Mouse (Mus musculus): Measurements from ENCODE around the gene Nploc4. TPM values are rescaled to one million over a fixed set of nuclear protein-coding genes. Genes with fewer than 3 reads are reported as not detected.

Gene Nploc4
- polyA plus RNA-seq, 1 experiment from 2014 or later = 49.3 TPM

DNA sequence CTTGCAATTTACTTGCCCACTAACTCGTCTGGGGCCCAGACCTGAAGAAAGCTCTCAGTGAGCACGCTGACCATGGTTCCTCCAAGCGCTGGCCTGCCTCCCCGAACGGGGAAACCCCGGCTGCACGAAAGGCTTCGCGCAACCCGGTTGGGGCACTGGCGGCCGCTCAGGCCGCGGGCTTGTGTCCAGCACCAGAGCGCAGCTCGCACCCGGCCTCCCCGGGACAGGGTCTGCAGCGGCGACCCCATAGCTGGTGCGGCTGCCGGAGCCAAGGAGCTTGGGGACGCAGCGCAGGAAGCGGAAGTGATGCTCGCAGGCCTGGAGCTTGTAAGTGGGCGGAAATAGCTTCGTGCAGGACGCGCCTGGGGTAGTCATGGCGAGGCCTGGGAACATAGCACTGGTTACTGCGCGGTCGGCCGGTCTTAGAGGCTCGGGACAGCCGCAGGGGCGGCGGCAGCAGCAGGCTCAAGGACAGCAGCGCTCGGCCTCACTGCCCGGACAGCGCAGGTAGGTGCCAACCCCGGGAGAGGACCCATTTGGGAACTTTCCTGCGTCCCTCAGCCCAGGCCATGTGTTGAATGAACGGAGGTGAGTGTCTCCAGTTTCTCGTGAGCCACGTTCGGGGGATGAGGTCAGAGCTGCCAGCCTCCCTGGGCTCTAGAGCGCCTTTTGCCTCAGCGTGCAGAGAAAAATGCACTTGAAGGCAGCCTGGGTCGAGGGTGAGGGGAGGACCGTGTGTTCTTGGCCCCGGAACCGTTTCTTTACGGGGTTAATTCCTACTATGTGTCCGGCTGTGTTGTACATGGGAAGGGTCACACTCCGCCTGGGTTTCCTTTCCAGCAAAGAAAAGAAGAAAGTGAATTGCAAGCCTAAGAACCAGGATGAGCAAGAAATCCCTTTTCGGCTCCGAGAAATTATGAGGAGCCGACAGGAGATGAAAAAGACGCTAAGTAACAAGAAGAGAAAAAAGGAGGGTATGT, 20.6 kb upstream of the Nploc4 start, which contains the start of the genes Oxld1 and Ccdc137:
Gene Oxld1, minus strand, starts transcription at position 297 of the 980 bp plus-strand sequence.
Gene Ccdc137, plus strand, starts transcription at position 344 of the 980 bp plus-strand sequence.
- Histone ChIP-seq H3K27me3 (ENCODE audit: insufficient read depth, poor library complexity, severe bottlenecking) (no peaks in the 10 kb centered on the region), H3K36me3 (peaks cover 48% of the 10 kb centered on the region), H3K4me1 (replicated peaks) (peaks cover 29% of the 10 kb centered on the region), H3K4me3 (peak within 1 kb of the TSS; percentile 88), H3K27ac (peak within 1 kb of the TSS; percentile 96), H3K9me3 (no peaks in the 10 kb centered on the region)
- 5% methylated on average over 62 of the region's 62 CpGs for WGBS
- DNase-seq (ENCODE audit: low spot score) = peak; percentile 89

DNA sequence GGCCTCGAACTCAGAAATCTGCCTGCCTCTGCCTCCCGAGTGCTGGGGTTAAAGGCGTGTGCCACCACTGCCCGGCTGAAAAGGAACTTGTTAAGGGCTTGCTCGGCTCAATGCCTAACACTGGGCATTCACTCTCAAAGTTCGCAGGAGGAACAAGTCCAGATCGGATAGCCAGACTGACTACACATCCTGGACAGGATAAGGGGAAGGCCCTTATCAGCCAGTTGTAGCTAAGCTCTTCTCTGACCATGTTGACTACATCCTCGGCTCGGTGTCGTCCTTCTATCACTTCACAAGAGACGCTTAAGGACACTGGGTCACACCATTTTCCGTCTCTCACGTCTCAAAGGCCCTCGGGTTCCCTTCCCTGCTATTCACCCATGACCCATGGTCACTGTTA, 19.9 kb upstream of the Nploc4 start:
- Histone ChIP-seq H3K27ac (peak overlapping the region; percentile 96), H3K27me3 (ENCODE audit: insufficient read depth, poor library complexity, severe bottlenecking) (no peaks in the 10 kb centered on the region), H3K36me3 (peaks cover 41% of the 10 kb centered on the region), H3K9me3 (no peaks in the 10 kb centered on the region), H3K4me1 (replicated peaks) (peaks cover 29% of the 10 kb centered on the region), H3K4me3 (peak overlapping the region; percentile 88)
- no peak for DNase-seq (ENCODE audit: low spot score)
- 40% methylated on average over 14 of the region's 14 CpGs for WGBS

DNA sequence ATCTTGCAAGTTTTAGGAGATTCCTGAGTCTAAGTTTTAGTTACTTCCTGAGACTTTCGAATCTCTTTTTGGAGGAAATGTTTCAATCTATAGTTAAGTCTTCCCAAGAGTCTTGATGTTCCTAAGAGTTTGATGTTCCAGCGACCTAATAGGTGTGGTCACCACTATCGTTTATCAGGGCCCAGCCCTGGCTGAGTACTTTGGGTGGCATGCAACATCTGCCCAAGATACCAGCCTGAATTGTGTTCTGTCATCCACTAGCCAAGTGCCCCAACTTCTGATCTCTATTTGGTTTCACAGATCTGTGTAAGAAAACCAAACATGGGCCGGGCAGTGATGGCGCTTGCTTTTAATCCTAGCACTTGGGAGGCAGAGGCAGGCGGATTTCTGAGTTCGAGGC, 17.9 kb upstream of the Nploc4 start:
- Histone ChIP-seq H3K36me3 (peaks cover 23% of the 10 kb centered on the region), H3K27ac (no peak overlapping the region), H3K9me3 (no peaks in the 10 kb centered on the region), H3K4me1 (replicated peaks) (peaks cover 29% of the 10 kb centered on the region), H3K27me3 (ENCODE audit: insufficient read depth, poor library complexity, severe bottlenecking) (no peaks in the 10 kb centered on the region), H3K4me3 (no peak overlapping the region)
- 94% methylated on average over 7 of the region's 7 CpGs for WGBS
- no peak for DNase-seq (ENCODE audit: low spot score)

- Histone ChIP-seq H3K9me3 (no peaks in the 10 kb centered on the region), H3K27me3 (ENCODE audit: insufficient read depth, poor library complexity, severe bottlenecking) (no peaks in the 10 kb centered on the region), H3K36me3 (peaks cover 19% of the 10 kb centered on the region), H3K4me3 (no peak overlapping the region), H3K27ac (no peak overlapping the region), H3K4me1 (replicated peaks) (peaks cover 29% of the 10 kb centered on the region)
- WGBS = 90% methylated on average over 4 of the region's 4 CpGs
- no peak for DNase-seq (ENCODE audit: low spot score)
Observed at GRCm38 (mm10) chr11:120454965-120455364, 17.5 kb upstream of the Nploc4 start.

DNA sequence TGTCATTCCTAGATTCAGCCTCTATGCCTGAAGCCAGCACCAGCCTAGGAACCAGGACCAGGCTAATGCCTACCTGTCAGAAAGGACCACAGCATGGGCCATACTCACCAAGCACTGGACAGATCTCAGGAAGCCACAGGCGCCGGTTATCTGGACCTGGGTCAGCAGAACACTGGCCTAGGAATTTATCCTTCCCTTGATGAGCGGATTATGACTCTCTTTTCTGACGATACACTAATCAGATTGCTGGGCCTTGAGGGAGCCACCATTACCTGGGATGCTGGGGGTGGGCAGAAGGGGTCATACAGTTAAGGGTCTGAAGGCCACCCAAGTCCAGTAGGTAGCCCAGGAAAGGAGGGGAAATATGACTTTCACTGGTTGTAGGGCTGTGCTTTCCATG, 15.8 kb upstream of the Nploc4 start, which contains the start of gene Pde6g:
Gene Pde6g, minus strand, starts transcription at position 195 of the 400 bp plus-strand sequence.
- peaks cover 22% of the 10 kb centered on the region for H3K4me1 ChIP-seq (replicated peaks)
- no peak within 1 kb of the TSS for H3K27ac ChIP-seq
- H3K9me3 ChIP-seq = no peaks in the 10 kb centered on the region
- peaks cover 10% of the 10 kb centered on the region; the same call in 1 of the 2 replicates for H3K36me3 ChIP-seq
- no peak within 1 kb of the TSS for H3K4me3 ChIP-seq
- WGBS = 89% methylated on average over 4 of the region's 4 CpGs
- no peaks in the 10 kb centered on the region for H3K27me3 ChIP-seq (ENCODE audit: insufficient read depth, poor library complexity, severe bottlenecking)
- no peak for DNase-seq (ENCODE audit: low spot score)

- Histone ChIP-seq H3K9me3 (no peaks in the 10 kb centered on the region), H3K4me3 (no peak overlapping the region), H3K36me3 (peaks cover 10% of the 10 kb centered on the region; the same call in 1 of the 2 replicates), H3K4me1 (replicated peaks) (peaks cover 18% of the 10 kb centered on the region), H3K27me3 (ENCODE audit: insufficient read depth, poor library complexity, severe bottlenecking) (no peaks in the 10 kb centered on the region), H3K27ac (no peak overlapping the region)
- 68% methylated on average over 3 of the region's 3 CpGs for WGBS
- no peak for DNase-seq (ENCODE audit: low spot score)
Observed at GRCm38 (mm10) chr11:120452246-120452645, 14.7 kb upstream of the Nploc4 start.

GRCm38 (mm10) chr11:120447179-120447578, 9.7 kb upstream of the Nploc4 start:
- Histone ChIP-seq H3K36me3 (no peaks in the 10 kb centered on the region), H3K9me3 (no peaks in the 10 kb centered on the region), H3K27ac (no peak overlapping the region), H3K27me3 (ENCODE audit: insufficient read depth, poor library complexity, severe bottlenecking) (no peaks in the 10 kb centered on the region), H3K4me3 (no peak overlapping the region), H3K4me1 (replicated peaks) (peaks cover 11% of the 10 kb centered on the region)
- 79% methylated on average over 7 of the region's 7 CpGs for WGBS
- DNase-seq (ENCODE audit: low spot score) = no peak

DNA sequence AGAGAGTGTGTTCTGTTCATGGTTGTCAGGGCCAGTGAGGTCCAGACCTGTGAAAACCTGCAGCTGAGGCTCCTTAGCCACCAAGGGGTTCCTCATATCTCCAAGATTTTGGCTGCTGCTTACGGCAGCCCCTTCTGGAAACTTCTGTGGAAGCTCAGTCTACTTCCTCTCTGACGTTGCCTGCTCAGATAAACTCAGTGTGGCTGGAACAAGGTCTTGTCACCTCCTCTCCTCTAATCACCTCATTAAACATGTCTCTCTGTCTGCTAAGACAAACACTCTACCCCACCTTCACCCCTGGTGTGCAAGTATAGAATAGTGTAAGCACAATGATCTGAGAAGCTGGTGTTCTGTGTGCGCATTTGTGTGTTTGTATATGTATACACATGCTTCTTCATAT, 8.0 kb upstream of the Nploc4 start:
- peaks cover 11% of the 10 kb centered on the region; the same call in 1 of the 2 replicates for H3K4me1 ChIP-seq (replicated peaks)
- H3K9me3 ChIP-seq = no peaks in the 10 kb centered on the region
- no peaks in the 10 kb centered on the region for H3K27me3 ChIP-seq (ENCODE audit: insufficient read depth, poor library complexity, severe bottlenecking)
- H3K27ac ChIP-seq = no peak overlapping the region
- no peak overlapping the region for H3K4me3 ChIP-seq
- DNase-seq (ENCODE audit: low spot score) = no peak
- no peaks in the 10 kb centered on the region for H3K36me3 ChIP-seq
- 82% methylated on average over 3 of the region's 3 CpGs for WGBS

DNA sequence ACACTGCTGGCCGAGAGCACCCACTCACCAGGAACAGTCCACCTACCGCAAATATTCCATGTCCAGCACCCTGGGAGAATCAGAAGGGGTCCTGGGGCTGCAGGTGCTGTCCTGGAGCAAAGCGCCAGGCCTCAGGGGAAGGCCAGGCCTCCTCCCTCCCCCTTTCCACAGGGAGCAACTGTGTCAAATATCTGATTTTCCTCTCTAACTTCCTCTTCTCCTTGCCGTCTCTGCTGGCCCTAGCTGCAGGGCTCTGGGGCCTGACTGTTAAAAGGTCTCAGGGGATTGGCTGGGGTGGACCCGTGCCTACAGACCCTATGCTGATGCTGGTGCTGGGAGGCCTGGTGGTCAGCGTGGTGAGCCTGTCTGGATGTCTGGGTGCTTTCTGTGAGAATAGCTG, 6.6 kb upstream of the Nploc4 start:
- Histone ChIP-seq H3K4me1 (replicated peaks) (peaks cover 11% of the 10 kb centered on the region; the same call in 1 of the 2 replicates), H3K9me3 (no peaks in the 10 kb centered on the region), H3K27me3 (ENCODE audit: insufficient read depth, poor library complexity, severe bottlenecking) (no peaks in the 10 kb centered on the region), H3K27ac (no peak overlapping the region), H3K36me3 (no peaks in the 10 kb centered on the region), H3K4me3 (no peak overlapping the region)
- WGBS = 75% methylated on average over 6 of the region's 6 CpGs
- DNase-seq (ENCODE audit: low spot score) = no peak

GRCm38 (mm10) chr11:120442765-120443280, 5.3 kb upstream of the Nploc4 start:
- no peak for DNase-seq (ENCODE audit: low spot score)
- H3K4me3 ChIP-seq = no peak overlapping the region
- H3K9me3 ChIP-seq = no peaks in the 10 kb centered on the region
- no peaks in the 10 kb centered on the region for H3K27me3 ChIP-seq (ENCODE audit: insufficient read depth, poor library complexity, severe bottlenecking)
- no peak overlapping the region for H3K27ac ChIP-seq
- no peaks in the 10 kb centered on the region for H3K36me3 ChIP-seq
- 89% methylated on average over 3 of the region's 3 CpGs for WGBS
- peaks cover 2% of the 10 kb centered on the region; the same call in 1 of the 2 replicates for H3K4me1 ChIP-seq (replicated peaks)

- H3K4me3 ChIP-seq = no peak within 1 kb of the TSS
- H3K4me1 ChIP-seq (replicated peaks) = no peaks in the 10 kb centered on the region; the same call in 1 of the 2 replicates
- no peak for DNase-seq (ENCODE audit: low spot score)
Observed at GRCm38 (mm10) chr11:120442344-120442743, 4.8 kb upstream of the Nploc4 start, which contains the start of gene Tspan10. TSS of gene Tspan10 (plus strand) at chr11:120442644.

GRCm38 (mm10) chr11:120437857-120438385, 413 bp upstream of the Nploc4 start:
- no peak for DNase-seq (ENCODE audit: low spot score)
- Histone ChIP-seq H3K27ac (peak overlapping the region; percentile 98), H3K36me3 (peaks cover 25% of the 10 kb centered on the region), H3K27me3 (ENCODE audit: insufficient read depth, poor library complexity, severe bottlenecking) (no peaks in the 10 kb centered on the region), H3K4me1 (replicated peaks) (peaks cover 13% of the 10 kb centered on the region), H3K4me3 (peak overlapping the region; percentile 99), H3K9me3 (no peaks in the 10 kb centered on the region)
- WGBS = 32% methylated on average over 12 of the region's 12 CpGs

More at GRCm38 (mm10) chr11:120442344-120442743, 4.8 kb upstream of the Nploc4 start, which contains the start of gene Tspan10:
- no peaks in the 10 kb centered on the region for H3K27me3 ChIP-seq (ENCODE audit: insufficient read depth, poor library complexity, severe bottlenecking)
- WGBS = 90% methylated on average over 3 of the region's 3 CpGs
- no peak within 1 kb of the TSS for H3K27ac ChIP-seq
- H3K9me3 ChIP-seq = no peaks in the 10 kb centered on the region
- no peaks in the 10 kb centered on the region for H3K36me3 ChIP-seq

All from hindbrain, embryonic 10.5 days (tissue).